8 mouse cellular contexts compared by ENCODE assay signal in genomic region chr9:18291571-18292429, GRCm38 (mm10). TPM values are rescaled to one million over a fixed set of nuclear protein-coding genes. Genes with fewer than 3 reads are reported as not detected.
DNase-seq lines count a peak whose midpoint lies in the region; ATAC-seq lines count a peak whose summit lies in the region.

TSS of gene Chordc1 (plus strand) at chr9:18292125.

- peak; percentile 98 for DNase-seq in adipocyte (ENCODE audit: low spot score)
- peak; percentile 97 for DNase-seq in embryo, embryonic 10 days (ENCODE audit: low spot score)
- peak; percentile 97 for DNase-seq in gastrocnemius, postnatal 10 days
- peak; percentile 97 for DNase-seq in induced T-regulatory cell, adult 2 months (ENCODE audit: low read depth)
- DNase-seq in left cerebral cortex, adult 9 months (ENCODE audit: low spot score in 2 of 2): peak; percentile 89 to 96
- DNase-seq in right cerebral cortex, postnatal 14 days: peak; percentile 94
- peak; percentile 88 to 93 for DNase-seq in urinary bladder, postnatal 36 days (ENCODE audit: low spot score in 2 of 2)

- peak; percentile 95 for ATAC-seq in megakaryocyte progenitor cell, adult 5-6 weeks (replicated peaks; ENCODE audit: poor library complexity)

RNA-seq across cellular contexts. Expression of gene Chordc1, which starts in this region (rescaled TPM):
- total RNA-seq in gastrocnemius, postnatal 10 days (2021): 10 to 100 TPM; 36.1 to 42.1 TPM
- 61.0 and 66.0 TPM in 2 replicates for total RNA-seq in megakaryocyte progenitor cell, adult 5-6 weeks (2015)
- total RNA-seq in megakaryocyte progenitor cell, adult 5-6 weeks (2017): 157 and 163 TPM in 2 replicates

Comparison
In these comparisons a context has a peak if more than half of its experiments do, and no peak if none do; other contexts are left out.
1. Peak in every context shown above with its lines: DNase-seq and ATAC-seq.